Mouse (Mus musculus): ENCODE measurements at regions not wholly inside any gene's neighbourhood (a gene's known extent, or its start where the extent isn't known, plus 50 kb on each side); places are given as distances from the start of the nearest gene placed in this dataset.
A peak's percentile ranks its signal among the peaks of the same experiment; 100 is the strongest.

DNA sequence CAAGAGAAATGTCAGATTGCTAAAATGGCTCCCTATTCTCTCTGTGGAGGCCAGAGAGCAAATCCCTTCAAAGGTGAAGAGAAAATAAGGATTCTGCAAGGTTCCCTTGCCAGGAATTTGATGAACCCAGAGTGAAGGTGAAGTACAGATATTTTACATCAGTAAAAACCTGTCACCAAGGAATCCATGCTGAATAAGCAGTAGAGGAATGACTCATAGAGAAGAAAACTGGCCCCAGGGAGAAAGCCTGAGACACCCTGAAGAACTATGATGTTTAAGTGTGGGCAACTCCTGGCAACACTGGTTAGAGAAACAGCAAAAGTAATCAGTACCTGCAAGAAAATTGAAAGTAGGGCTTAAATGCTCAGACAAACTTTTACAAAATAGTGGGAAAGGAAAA is 1292.1 kb upstream of the Lrrc6 start:
- H3K36me3 ChIP-seq (ENCODE audit: control insufficient read depth, insufficient read depth, low read length): no peaks in the 10 kb centered on the region
- H3K4me2 ChIP-seq (replicated peaks; ENCODE audit: low read depth, low read length, severe bottlenecking): no peak overlapping the region
- no peak for ATAC-seq (ENCODE audit: low FRiP score, low read depth)
- no peaks in the 10 kb centered on the region for H3K4me1 ChIP-seq (ENCODE audit: control insufficient read depth, insufficient read depth, low read length)
- no peaks in the 10 kb centered on the region for H3K9me3 ChIP-seq (ENCODE audit: control insufficient read depth, low read length)
- no peaks in the 10 kb centered on the region for H3K27me3 ChIP-seq (ENCODE audit: control insufficient read depth, insufficient read depth, low read length)
- no peak for DNase-seq (ENCODE audit: low spot score)
- no peak for TF ChIP-seq POLR2A (IDR thresholded peaks at IDR 0.05; ENCODE audit: borderline replicate concordance, extremely low read depth, insufficient read depth, insufficient read length)
- no peak overlapping the region for H3K27ac ChIP-seq (replicated peaks; ENCODE audit: low read depth, low read length)
- no peak overlapping the region for H3K4me3 ChIP-seq (replicated peaks; ENCODE audit: low read length)
- H3K9ac ChIP-seq (ENCODE audit: low read depth, low read length, severe bottlenecking): no peak overlapping the region

DNA sequence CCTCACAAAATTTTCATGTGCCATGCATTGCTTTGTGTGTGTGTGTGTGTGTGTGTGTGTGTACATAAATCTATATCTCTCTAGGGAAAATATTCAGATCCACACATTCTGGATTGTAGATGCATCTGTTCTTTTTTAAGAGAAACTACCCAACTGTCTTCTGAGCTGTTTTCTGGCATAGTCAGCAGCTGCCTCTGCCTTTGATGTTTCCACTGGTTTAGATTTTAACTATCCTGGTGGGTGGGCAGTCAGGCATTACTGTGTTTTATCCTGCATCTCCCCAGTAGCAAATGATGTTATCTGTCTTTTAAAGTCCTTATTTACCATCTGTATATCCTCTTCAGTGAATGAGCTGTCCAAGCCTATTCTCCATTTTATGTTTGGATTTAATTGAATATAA is 1287.9 kb upstream of the Lrrc6 start:
- Histone ChIP-seq H3K36me3 (ENCODE audit: control insufficient read depth, insufficient read depth, low read length) (no peaks in the 10 kb centered on the region), H3K27me3 (ENCODE audit: control insufficient read depth, insufficient read depth, low read length) (no peaks in the 10 kb centered on the region), H3K4me3 (replicated peaks; ENCODE audit: low read length) (no peak overlapping the region), H3K9ac (ENCODE audit: low read depth, low read length, severe bottlenecking) (no peak overlapping the region), H3K27ac (replicated peaks; ENCODE audit: low read depth, low read length) (no peak overlapping the region), H3K4me2 (replicated peaks; ENCODE audit: low read depth, low read length, severe bottlenecking) (no peak overlapping the region), H3K9me3 (ENCODE audit: control insufficient read depth, low read length) (no peaks in the 10 kb centered on the region), H3K4me1 (ENCODE audit: control insufficient read depth, insufficient read depth, low read length) (no peaks in the 10 kb centered on the region)
- DNase-seq (ENCODE audit: low spot score) (no peak), ATAC-seq (ENCODE audit: low FRiP score, low read depth) (no peak)
- no peak for TF ChIP-seq POLR2A (IDR thresholded peaks at IDR 0.05; ENCODE audit: borderline replicate concordance, extremely low read depth, insufficient read depth, insufficient read length)

DNA sequence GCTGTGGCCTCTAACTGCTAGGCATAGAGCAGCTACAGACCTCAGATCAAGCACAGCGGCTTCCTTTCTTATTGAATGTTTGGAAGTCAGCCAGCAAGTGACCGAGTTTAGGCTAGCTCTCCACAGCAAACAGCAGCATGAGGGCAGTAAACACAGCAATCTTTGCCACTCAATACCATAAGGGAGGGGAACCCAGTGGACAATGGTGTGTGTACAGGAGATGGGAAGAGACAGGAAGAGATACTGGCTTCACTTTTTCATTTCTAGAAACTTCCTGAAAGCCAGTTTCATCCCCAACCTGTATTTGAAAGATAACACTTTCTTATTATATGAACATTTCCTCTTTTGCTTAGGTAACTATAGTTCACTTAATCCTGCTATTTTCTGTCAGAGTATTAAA is 1284.9 kb upstream of the Lrrc6 start:
- Histone ChIP-seq H3K36me3 (ENCODE audit: control insufficient read depth, insufficient read depth, low read length) (no peaks in the 10 kb centered on the region), H3K27ac (replicated peaks; ENCODE audit: low read depth, low read length) (no peak overlapping the region), H3K27me3 (ENCODE audit: control insufficient read depth, insufficient read depth, low read length) (no peaks in the 10 kb centered on the region), H3K4me1 (ENCODE audit: control insufficient read depth, insufficient read depth, low read length) (no peaks in the 10 kb centered on the region), H3K4me2 (replicated peaks; ENCODE audit: low read depth, low read length, severe bottlenecking) (no peak overlapping the region), H3K4me3 (replicated peaks; ENCODE audit: low read length) (no peak overlapping the region), H3K9ac (ENCODE audit: low read depth, low read length, severe bottlenecking) (no peak overlapping the region), H3K9me3 (ENCODE audit: control insufficient read depth, low read length) (no peaks in the 10 kb centered on the region)
- ATAC-seq (ENCODE audit: low FRiP score, low read depth): no peak
- no peak for TF ChIP-seq POLR2A (IDR thresholded peaks at IDR 0.05; ENCODE audit: borderline replicate concordance, extremely low read depth, insufficient read depth, insufficient read length)
- DNase-seq (ENCODE audit: low spot score): peak; percentile 40
- WGBS: 33% methylated on average over 2 of the region's 2 CpGs

DNA sequence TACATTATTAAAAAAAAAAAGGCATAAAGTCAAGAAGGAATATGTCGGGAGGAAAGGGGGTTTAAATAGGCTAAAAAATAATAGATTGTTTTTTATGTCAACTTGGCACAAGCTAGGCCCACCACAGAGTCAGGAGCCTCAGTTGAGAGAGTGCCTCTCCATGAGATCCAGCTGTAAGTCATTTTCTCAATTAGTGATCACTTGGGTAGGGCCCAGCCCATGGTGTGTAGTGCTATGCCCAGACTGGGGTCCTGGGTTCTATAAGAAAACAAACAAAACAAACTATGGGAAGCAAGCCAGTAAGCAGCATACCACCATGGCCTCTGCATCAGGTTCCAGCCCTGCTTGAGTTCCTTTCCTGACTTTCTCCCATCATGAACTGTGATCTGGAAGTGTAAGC is 1283.0 kb upstream of the Lrrc6 start:
- no peak for TF ChIP-seq POLR2A (IDR thresholded peaks at IDR 0.05; ENCODE audit: borderline replicate concordance, extremely low read depth, insufficient read depth, insufficient read length)
- H3K4me1 ChIP-seq (ENCODE audit: control insufficient read depth, insufficient read depth, low read length): no peaks in the 10 kb centered on the region

DNA sequence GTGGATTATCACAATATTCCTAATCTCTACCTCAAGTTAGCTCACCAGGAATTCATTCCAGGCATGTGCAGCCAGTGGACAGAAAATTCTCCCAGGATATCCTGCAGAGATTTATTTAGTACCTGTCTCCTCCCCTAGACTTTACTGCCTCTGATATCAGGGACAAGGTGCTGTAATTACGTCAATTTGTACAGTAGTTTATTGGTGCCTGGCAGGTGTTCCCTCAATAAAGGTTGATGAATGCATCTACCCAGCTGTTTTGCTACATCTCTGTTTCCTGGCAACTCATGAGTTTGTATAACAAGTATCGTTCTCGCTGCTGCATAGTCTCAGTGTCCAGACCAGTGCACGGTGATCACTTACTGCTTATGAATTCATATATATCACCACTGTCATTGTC is 1281.8 kb upstream of the Lrrc6 start:
- no peaks in the 10 kb centered on the region for H3K4me1 ChIP-seq (ENCODE audit: control insufficient read depth, insufficient read depth, low read length)
- no peak overlapping the region for H3K4me2 ChIP-seq (replicated peaks; ENCODE audit: low read depth, low read length, severe bottlenecking)
- H3K4me3 ChIP-seq (replicated peaks; ENCODE audit: low read length): no peak overlapping the region

More for the DNA sequence above, 1283.0 kb upstream of the Lrrc6 start:
- H3K9ac ChIP-seq (ENCODE audit: low read depth, low read length, severe bottlenecking): no peak overlapping the region
- no peak for DNase-seq (ENCODE audit: low spot score)
- 65% methylated on average over 1 of the region's 1 CpGs for WGBS
- H3K9me3 ChIP-seq (ENCODE audit: control insufficient read depth, low read length): no peaks in the 10 kb centered on the region
- no peaks in the 10 kb centered on the region for H3K27me3 ChIP-seq (ENCODE audit: control insufficient read depth, insufficient read depth, low read length)
- H3K4me2 ChIP-seq (replicated peaks; ENCODE audit: low read depth, low read length, severe bottlenecking): no peak overlapping the region
- no peak overlapping the region for H3K27ac ChIP-seq (replicated peaks; ENCODE audit: low read depth, low read length)
- no peak for ATAC-seq (ENCODE audit: low FRiP score, low read depth)
- no peaks in the 10 kb centered on the region for H3K36me3 ChIP-seq (ENCODE audit: control insufficient read depth, insufficient read depth, low read length)
- no peak overlapping the region for H3K4me3 ChIP-seq (replicated peaks; ENCODE audit: low read length)

DNA sequence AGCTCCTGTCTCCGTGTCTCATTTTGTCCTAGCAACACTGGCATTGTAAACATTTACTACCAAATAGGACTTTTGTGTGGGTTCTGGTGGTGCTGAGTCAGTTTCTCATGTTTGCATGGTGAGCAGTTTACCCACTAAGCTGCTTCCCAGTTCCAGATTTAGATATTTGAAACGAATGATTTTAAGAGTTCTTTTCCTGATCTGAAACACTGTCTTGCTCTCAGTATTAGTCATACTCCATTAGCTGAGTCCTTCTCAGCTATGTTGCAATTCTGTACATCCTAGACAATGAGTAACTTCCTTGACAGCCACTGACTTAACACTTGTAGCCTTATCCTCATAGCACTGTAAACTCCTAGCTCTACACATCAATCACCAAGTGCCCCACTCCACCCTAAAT is 1280.1 kb upstream of the Lrrc6 start:
- Histone ChIP-seq H3K9me3 (ENCODE audit: control insufficient read depth, low read length) (no peaks in the 10 kb centered on the region), H3K36me3 (ENCODE audit: control insufficient read depth, insufficient read depth, low read length) (no peaks in the 10 kb centered on the region), H3K4me1 (ENCODE audit: control insufficient read depth, insufficient read depth, low read length) (no peaks in the 10 kb centered on the region), H3K9ac (ENCODE audit: low read depth, low read length, severe bottlenecking) (no peak overlapping the region), H3K4me2 (replicated peaks; ENCODE audit: low read depth, low read length, severe bottlenecking) (no peak overlapping the region), H3K4me3 (replicated peaks; ENCODE audit: low read length) (no peak overlapping the region), H3K27me3 (ENCODE audit: control insufficient read depth, insufficient read depth, low read length) (no peaks in the 10 kb centered on the region), H3K27ac (replicated peaks; ENCODE audit: low read depth, low read length) (no peak overlapping the region)
- TF ChIP-seq POLR2A (IDR thresholded peaks at IDR 0.05; ENCODE audit: borderline replicate concordance, extremely low read depth, insufficient read depth, insufficient read length): no peak
- 62% methylated on average over 2 of the region's 2 CpGs for WGBS
- no peak for DNase-seq (ENCODE audit: low spot score)
- no peak for ATAC-seq (ENCODE audit: low FRiP score, low read depth)

More for the DNA sequence above, 1281.8 kb upstream of the Lrrc6 start:
- TF ChIP-seq POLR2A (IDR thresholded peaks at IDR 0.05; ENCODE audit: borderline replicate concordance, extremely low read depth, insufficient read depth, insufficient read length): no peak
- no peak overlapping the region for H3K27ac ChIP-seq (replicated peaks; ENCODE audit: low read depth, low read length)
- no peaks in the 10 kb centered on the region for H3K9me3 ChIP-seq (ENCODE audit: control insufficient read depth, low read length)
- WGBS: 47% methylated on average over 4 of the region's 4 CpGs
- no peaks in the 10 kb centered on the region for H3K27me3 ChIP-seq (ENCODE audit: control insufficient read depth, insufficient read depth, low read length)
- no peak for ATAC-seq (ENCODE audit: low FRiP score, low read depth)
- no peak for DNase-seq (ENCODE audit: low spot score)
- no peak overlapping the region for H3K9ac ChIP-seq (ENCODE audit: low read depth, low read length, severe bottlenecking)
- no peaks in the 10 kb centered on the region for H3K36me3 ChIP-seq (ENCODE audit: control insufficient read depth, insufficient read depth, low read length)

All from limb, embryonic 14.5 days (tissue).